Mouse (Mus musculus) stomach, embryonic 15.5 days (tissue): ENCODE results near the gene Cdh23. TPM values are rescaled to one million over a fixed set of nuclear protein-coding genes. Genes with fewer than 3 reads are reported as not detected.

Source experiments
- ATAC-seq: fragments of 200-750 bp; cut with Nextera tagmentation; 2 replicates; pipeline ENCODE4 v1.8.0; 2017; ENCODE audit warnings: low read depth, moderate number of reproducible peaks, moderate TSS enrichment; ENCODE audit not compliant: insufficient read depth, low FRiP score
- H3K27ac ChIP-seq: fragments of 300-500 bp; sonication (generic); 2 replicates; pipeline ENCODE4 v1.5.1; 2015; ENCODE audit warnings: mild to moderate bottlenecking, inconsistent platforms
- H3K27me3 ChIP-seq: fragments of 300-500 bp; sonication (generic); replicated peaks from 2 replicates; pipeline ENCODE4 v1.6.1; 2015; ENCODE audit warnings: inconsistent platforms
- H3K36me3 ChIP-seq: fragments of 300-500 bp; sonication (generic); 2 replicates; pipeline ENCODE4 v1.6.1; 2015; ENCODE audit warnings: inconsistent platforms
- H3K4me1 ChIP-seq: fragments of 300-500 bp; sonication (generic); 2 replicates; pipeline ENCODE4 v1.6.1; 2015; ENCODE audit warnings: inconsistent platforms
- H3K4me2 ChIP-seq: fragments of 300-500 bp; sonication (generic); 2 replicates; pipeline ENCODE4 v1.6.1; 2015; ENCODE audit warnings: mild to moderate bottlenecking, inconsistent platforms
- H3K4me3 ChIP-seq: fragments of 300-500 bp; sonication (generic); replicated peaks from 2 replicates; pipeline ENCODE4 v1.5.1; 2015; ENCODE audit warnings: inconsistent platforms
- H3K9ac ChIP-seq: fragments of 300-500 bp; sonication (generic); 2 replicates; pipeline ENCODE4 v1.6.1; 2015; ENCODE audit warnings: inconsistent platforms
- H3K9me3 ChIP-seq: fragments of 300-500 bp; sonication (generic); 2 replicates; pipeline ENCODE4 v1.6.1; 2016; ENCODE audit warnings: inconsistent platforms
- WGBS: fragments of 180-500 bp; shearing (Covaris S2); methylation state at CpG from one replicate; pipeline ENCODE4 v1.1.7; 2015; 5-methylcytosine and 5-hydroxymethylcytosine counted together
- polyA plus RNA-seq: library from polyadenylated mRNA; unstranded; fragments of >200 nt; fragmentation: Nextera tagmentation; extraction: Ambion mirVana; gene quantifications from 2 replicates; pipeline ENCODE4 v1.2.1, GENCODE M21; 2015

The Cdh23 gene
- polyA plus RNA-seq, 1 experiment from 2014 or later, result 0.44 TPM

DNA sequence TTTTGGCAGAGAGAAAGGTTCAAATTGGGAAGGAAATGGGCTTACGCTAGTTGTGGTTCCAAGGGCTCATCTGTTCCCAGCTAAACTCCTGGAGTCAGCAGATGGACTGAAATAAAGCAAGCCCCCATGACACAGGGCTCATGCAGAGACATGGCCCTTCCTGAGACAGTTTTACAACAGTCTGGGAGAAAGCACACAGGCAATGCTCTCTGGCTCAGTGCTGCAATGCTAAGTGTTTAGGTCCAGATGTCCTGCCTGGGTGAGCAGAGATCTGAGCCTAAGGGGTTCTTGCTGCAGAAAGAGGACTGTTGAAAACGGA, 334.0 kb downstream of the Cdh23 start:
- no peak for ATAC-seq
- H3K9ac ChIP-seq, result no peak overlapping the region
- 47% methylated on average over 2 of the region's 2 CpGs for WGBS
- H3K27me3 ChIP-seq, result no peaks in the 10 kb centered on the region
- H3K4me3 ChIP-seq, result no peak overlapping the region
- no peak overlapping the region for H3K4me2 ChIP-seq
- H3K4me1 ChIP-seq, result peaks cover 12% of the 10 kb centered on the region
- H3K27ac ChIP-seq, result 0 out of 2 replicates have a peak overlapping the region, but pooled peaks have one; percentile 12
- no peaks in the 10 kb centered on the region for H3K9me3 ChIP-seq
- no peaks in the 10 kb centered on the region for H3K36me3 ChIP-seq

DNA sequence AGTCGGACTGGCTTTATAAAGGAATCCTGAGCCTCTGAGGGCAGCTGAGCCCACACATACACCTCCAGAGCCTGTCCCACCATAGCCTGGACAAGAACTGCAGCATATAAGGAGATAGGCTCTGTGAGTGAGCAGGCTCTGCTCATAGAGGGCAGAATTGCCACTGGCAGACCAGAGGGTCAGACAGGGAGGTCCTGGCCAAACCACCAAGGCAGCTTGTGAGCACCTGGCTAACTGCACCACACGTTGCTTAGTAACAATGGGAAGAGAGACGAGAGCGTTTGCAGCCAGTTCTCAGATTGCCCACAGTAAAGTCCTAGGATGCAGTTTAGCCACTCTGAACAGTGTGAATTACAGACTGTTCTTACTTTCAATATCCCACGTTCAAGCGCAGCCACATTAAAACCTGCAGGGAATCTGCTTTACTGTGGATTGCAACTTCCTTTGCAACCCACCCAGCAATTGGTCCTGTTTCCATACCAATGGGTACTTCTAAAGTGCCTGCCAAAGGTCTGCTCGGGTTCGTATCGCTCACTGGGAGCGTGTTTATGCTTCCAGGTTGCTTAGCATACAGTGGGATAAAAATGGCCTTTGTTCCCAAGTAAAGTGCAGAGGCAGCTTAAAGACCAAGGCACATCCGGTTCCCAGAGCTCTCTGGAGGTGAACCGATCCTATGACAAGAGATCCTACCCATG, 334.5 kb downstream of the Cdh23 start:
- Histone ChIP-seq H3K9me3 (no peaks in the 10 kb centered on the region), H3K4me2 (no peak overlapping the region), H3K4me1 (peaks cover 12% of the 10 kb centered on the region), H3K4me3 (no peak overlapping the region), H3K27me3 (no peaks in the 10 kb centered on the region), H3K9ac (no peak overlapping the region), H3K36me3 (no peaks in the 10 kb centered on the region), H3K27ac (peak overlapping the region; percentile 12; the same call in 1 of the 2 replicates)
- no peak for ATAC-seq
- WGBS, result 45% methylated on average over 12 of the region's 12 CpGs

DNA sequence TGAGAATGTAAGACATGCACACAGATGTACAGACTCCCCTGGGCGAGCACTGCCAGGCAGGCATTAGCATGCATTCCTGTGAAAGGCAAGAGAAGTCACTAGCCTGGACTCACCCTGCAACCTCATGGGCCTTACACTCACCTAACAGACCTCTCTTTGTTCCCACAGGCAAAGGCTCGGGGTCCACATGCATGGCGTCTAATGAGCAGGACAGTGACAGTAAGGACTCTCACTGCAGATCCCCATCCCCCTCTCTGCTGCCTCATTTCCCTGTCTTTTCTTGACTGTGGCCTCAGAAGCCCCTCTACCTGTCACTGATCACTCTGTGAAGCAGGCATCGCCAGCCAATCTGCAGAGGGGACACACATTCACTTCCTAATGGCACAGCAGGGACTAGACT, 337.5 kb downstream of the Cdh23 start:
- no peak overlapping the region for H3K27ac ChIP-seq
- H3K4me1 ChIP-seq, result peaks cover 16% of the 10 kb centered on the region
- H3K4me3 ChIP-seq, result no peak overlapping the region
- no peaks in the 10 kb centered on the region for H3K36me3 ChIP-seq
- no peak overlapping the region for H3K9ac ChIP-seq
- no peak for ATAC-seq
- H3K27me3 ChIP-seq, result no peaks in the 10 kb centered on the region
- WGBS, result 73% methylated on average over 4 of the region's 4 CpGs
- no peak overlapping the region for H3K4me2 ChIP-seq
- H3K9me3 ChIP-seq, result no peaks in the 10 kb centered on the region

DNA sequence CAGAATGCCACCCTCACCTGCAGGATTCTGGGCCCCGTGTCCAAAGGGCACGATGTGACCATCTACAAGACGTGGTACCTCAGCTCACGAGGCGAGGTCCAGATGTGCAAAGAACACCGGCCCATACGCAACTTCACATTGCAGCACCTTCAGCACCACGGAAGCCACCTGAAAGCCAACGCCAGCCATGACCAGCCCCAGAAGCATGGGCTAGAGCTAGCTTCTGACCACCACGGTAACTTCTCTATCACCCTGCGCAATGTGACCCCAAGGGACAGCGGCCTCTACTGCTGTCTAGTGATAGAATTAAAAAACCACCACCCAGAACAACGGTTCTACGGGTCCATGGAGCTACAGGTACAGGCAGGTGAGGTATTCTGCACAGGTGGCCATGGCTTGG, 338.4 kb downstream of the Cdh23 start:
- peaks cover 23% of the 10 kb centered on the region for H3K4me1 ChIP-seq
- H3K27me3 ChIP-seq, result no peaks in the 10 kb centered on the region
- ATAC-seq, result no peak
- H3K9ac ChIP-seq, result no peak overlapping the region
- H3K4me2 ChIP-seq, result no peak overlapping the region
- no peaks in the 10 kb centered on the region for H3K9me3 ChIP-seq
- H3K4me3 ChIP-seq, result no peak overlapping the region
- WGBS, result 93% methylated on average over 14 of the region's 14 CpGs
- H3K27ac ChIP-seq, result no peak overlapping the region
- no peaks in the 10 kb centered on the region for H3K36me3 ChIP-seq

DNA sequence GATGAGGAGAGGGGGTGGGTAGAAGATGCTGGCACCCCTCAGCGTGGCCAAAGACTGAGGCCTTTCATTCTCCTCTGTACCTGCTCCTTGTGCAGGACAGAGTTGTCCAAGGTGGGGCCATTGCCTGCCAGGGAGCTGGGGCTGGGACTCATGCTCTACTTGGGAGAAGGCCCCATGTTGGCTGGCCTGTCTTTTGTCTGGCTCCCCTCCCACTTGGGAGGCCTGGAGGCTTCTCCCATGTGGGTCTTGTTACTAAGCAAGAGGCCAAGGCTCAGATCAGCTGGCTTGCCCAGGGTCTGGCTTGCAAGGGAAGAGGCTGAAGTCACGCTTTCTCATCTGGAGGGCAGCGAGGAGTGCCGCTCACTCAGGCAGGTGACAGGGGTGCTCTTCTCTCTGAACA, 338.8 kb downstream of the Cdh23 start:
- Histone ChIP-seq H3K27me3 (no peaks in the 10 kb centered on the region), H3K4me1 (peaks cover 23% of the 10 kb centered on the region), H3K4me3 (no peak overlapping the region), H3K9ac (no peak overlapping the region), H3K27ac (no peak overlapping the region), H3K9me3 (no peaks in the 10 kb centered on the region), H3K4me2 (no peak overlapping the region), H3K36me3 (no peaks in the 10 kb centered on the region)
- ATAC-seq, result no peak
- WGBS, result 88% methylated on average over 4 of the region's 4 CpGs

DNA sequence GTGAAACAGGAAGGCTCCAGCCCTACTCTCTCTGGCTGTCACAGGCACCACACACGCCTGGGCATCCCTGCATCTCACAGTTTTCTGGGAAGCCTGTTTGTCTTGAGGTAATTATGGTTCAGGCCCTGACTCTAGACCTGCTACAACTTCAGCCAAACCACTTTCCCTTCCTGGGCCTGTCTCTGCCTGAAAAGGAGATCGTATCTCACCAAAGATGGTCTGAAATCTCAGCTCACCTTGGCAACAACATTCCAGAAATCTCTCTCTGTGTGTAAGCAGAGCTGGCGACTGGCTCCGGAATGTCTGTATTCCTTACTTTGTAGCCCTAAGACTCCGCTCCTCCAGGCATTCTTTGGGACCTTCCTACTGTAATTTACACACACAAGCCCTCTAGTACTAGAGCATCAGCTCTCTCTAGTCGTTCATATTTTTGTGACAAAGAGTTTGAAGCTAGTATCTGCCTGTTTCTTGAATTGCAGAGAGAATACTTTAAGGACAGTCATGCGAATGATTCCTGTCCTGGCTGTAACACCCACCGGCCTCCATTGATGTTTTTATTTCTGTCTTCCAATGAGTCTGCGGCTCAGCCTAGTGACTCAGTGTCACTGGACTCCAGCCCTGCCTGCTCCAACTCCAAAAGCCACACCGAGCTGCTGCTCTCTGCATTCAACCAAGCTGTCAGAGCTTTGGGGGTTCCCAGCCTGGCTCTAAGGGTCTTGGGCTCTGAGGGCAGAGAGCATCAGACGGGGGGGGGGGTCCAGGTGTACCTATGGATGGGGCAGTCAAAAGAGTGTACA, 341.2 kb downstream of the Cdh23 start:
- Histone ChIP-seq H3K36me3 (no peaks in the 10 kb centered on the region), H3K9ac (no peak overlapping the region), H3K9me3 (no peaks in the 10 kb centered on the region), H3K27me3 (no peaks in the 10 kb centered on the region), H3K4me2 (no peak overlapping the region), H3K4me1 (peaks cover 28% of the 10 kb centered on the region), H3K4me3 (no peak overlapping the region), H3K27ac (peak overlapping the region; percentile 51)
- WGBS, result 52% methylated on average over 11 of the region's 11 CpGs
- no peak for ATAC-seq

DNA sequence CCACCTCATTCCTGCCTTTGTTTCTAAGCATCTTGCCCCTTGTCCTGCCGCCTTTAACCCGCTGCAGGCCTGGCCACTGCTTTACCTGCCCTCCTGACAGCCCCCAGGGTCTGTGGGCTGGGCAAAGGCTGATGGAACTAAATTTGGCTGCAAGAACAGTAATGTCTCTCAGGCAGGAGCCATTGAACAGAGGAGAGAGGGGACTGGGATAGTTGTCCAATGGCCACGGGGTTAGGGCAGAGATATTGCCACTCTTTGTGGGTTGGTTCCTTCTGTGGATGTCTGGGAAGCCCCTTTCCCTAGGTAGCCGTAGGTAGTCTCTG, 342.3 kb downstream of the Cdh23 start:
- Histone ChIP-seq H3K9me3 (no peaks in the 10 kb centered on the region), H3K9ac (no peak overlapping the region), H3K27ac (peak overlapping the region; percentile 28; the same call in 1 of the 2 replicates), H3K36me3 (no peaks in the 10 kb centered on the region), H3K27me3 (no peaks in the 10 kb centered on the region), H3K4me2 (no peak overlapping the region), H3K4me3 (no peak overlapping the region), H3K4me1 (peaks cover 40% of the 10 kb centered on the region)
- 88% methylated on average over 4 of the region's 4 CpGs for WGBS
- ATAC-seq, result no peak

DNA sequence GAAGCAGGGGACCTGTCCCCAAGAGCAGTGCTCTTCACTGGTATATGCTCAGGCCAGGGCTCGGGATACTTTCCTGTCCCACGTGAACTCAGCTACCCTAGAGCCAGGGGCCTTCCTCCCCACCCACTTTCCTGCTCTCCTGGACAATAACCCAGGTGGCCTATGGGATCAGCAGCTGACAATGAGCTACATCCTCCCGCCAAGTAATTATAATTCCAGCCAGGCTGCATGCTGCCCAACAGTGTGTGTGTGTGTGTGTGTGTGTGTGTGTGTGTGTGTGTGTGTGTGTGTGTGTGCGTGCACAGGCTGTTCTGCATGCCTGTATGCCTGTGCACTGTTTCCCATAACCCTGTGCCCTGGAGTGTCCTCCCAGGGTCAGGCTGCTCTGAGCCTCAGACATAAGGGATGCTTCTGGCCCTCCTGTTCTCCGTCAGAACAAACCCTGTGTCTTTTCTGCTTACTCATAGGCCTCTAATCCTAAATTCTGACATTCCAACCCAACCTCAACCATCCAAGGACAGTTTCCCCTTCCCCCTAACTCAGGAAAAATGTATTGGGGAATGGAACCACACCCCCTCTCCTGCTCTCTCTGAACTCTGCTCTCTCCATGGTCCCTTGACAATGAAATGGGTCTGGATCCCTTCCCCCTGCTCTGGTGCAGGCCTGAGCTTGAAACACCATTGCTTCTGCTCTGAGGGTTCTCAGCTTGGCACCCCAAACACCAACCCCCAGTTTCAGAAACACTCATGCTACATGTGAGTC, 342.9 kb downstream of the Cdh23 start:
- 46% methylated on average over 5 of the region's 5 CpGs for whole genome bisulfite sequencing
- no peaks in the 10 kb centered on the region for H3K9me3 ChIP-seq
- peak overlapping the region; percentile 94 for H3K27ac ChIP-seq

DNA sequence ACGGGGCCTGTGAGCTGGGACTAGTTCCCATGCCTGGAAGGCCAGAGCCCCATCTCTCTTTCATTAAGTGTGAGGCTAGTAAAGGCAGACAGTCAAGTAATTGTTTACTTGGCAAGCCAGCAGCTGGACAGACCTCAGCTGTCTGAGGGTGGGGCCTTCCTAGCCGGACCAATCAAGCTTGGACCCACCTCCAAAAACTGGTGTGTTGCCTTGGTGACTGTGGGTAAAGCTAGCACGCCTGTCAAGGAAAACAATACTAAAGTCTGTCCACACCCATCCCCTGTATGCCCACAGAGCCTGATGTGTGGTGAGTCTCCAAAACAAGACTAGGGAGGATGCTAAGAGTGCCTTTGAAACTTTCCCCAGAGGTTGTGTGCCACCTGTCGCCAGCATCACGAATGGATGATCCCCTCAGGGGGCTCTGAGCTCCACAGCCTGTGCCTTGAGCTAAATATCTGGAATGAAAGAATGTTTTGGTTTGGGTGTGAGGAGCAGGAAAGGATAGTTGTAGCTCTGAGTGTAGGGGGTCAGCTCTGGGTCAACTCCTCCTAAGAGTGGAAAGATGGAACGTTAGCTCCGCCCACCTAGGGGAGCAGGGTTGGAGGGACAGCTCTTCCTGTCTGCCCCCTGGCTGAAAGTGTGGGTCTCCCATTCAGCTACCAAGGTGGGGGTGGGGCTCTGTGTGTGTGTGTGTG, 344.4 kb downstream of the Cdh23 start:
- H3K4me1 ChIP-seq, result peaks cover 54% of the 10 kb centered on the region
- peak overlapping the region; percentile 80 for H3K4me2 ChIP-seq
- H3K27me3 ChIP-seq, result no peaks in the 10 kb centered on the region
- peak; percentile 31; the same call in 1 of the 2 replicates for ATAC-seq
- no peaks in the 10 kb centered on the region for H3K36me3 ChIP-seq
- H3K27ac ChIP-seq, result peak overlapping the region; percentile 94
- no peak overlapping the region for H3K4me3 ChIP-seq
- 12% methylated on average over 7 of the region's 7 CpGs for WGBS
- no peak overlapping the region for H3K9ac ChIP-seq
- H3K9me3 ChIP-seq, result no peaks in the 10 kb centered on the region

More for the DNA sequence above, 342.9 kb downstream of the Cdh23 start:
- H3K36me3 ChIP-seq, result no peaks in the 10 kb centered on the region
- no peak overlapping the region for H3K4me2 ChIP-seq
- H3K9ac ChIP-seq, result no peak overlapping the region
- H3K4me1 ChIP-seq, result peaks cover 45% of the 10 kb centered on the region
- no peak overlapping the region for H3K4me3 ChIP-seq
- H3K27me3 ChIP-seq, result no peaks in the 10 kb centered on the region
- no peak for ATAC-seq

DNA sequence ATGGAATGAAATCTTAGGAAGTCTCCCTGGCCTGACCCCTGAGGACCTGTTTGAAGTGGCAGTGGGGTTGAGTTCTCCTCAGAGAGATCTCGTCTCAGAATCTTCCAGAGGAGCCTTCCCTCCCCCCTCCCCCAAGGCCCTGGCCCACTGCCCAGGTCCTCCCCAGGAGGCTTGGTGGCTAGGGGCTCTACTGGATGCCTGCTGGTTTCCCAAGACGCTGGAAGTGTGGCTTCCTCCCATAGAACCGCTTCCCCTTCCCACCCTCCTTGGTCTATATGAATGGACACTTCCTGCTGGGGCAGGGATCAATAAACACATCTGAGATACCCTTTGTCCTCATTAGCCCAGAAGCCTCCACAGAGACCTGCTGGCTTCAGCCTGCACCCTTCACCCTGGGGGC, 345.0 kb downstream of the Cdh23 start:
- Histone ChIP-seq H3K27me3 (no peaks in the 10 kb centered on the region), H3K4me3 (no peak overlapping the region), H3K9ac (no peak overlapping the region), H3K4me2 (peak overlapping the region; percentile 80), H3K36me3 (no peaks in the 10 kb centered on the region), H3K9me3 (no peaks in the 10 kb centered on the region), H3K27ac (peak overlapping the region; percentile 94), H3K4me1 (peaks cover 60% of the 10 kb centered on the region)
- ATAC-seq, result no peak
- 8% methylated on average over 3 of the region's 3 CpGs for WGBS

DNA sequence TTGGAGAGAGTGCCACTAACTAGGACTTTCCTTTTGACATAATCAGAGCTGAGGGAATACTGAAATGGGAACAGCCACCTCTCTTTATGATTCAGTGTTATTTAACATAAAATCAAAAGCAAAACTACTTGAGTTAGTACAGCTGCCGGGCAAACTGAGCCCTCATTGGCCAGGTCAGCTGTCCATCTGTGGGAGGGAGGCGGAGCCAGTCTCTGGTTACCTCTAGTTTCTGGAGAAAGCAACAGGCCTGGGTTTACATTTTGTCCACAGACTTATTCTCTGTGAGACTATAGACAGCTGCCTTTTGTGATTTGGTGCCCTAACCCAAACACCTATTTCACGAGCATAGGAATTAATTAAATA, 345.5 kb downstream of the Cdh23 start:
- peak; percentile 38 for ATAC-seq
- peak overlapping the region; percentile 17; the same call in 1 of the 2 replicates for H3K4me3 ChIP-seq
- WGBS, result 13% methylated on average over 3 of the region's 3 CpGs
- no peak overlapping the region for H3K9ac ChIP-seq
- H3K27ac ChIP-seq, result peak overlapping the region; percentile 94
- no peaks in the 10 kb centered on the region for H3K36me3 ChIP-seq
- no peaks in the 10 kb centered on the region for H3K9me3 ChIP-seq
- peak overlapping the region; percentile 80 for H3K4me2 ChIP-seq
- H3K27me3 ChIP-seq, result no peaks in the 10 kb centered on the region
- peaks cover 64% of the 10 kb centered on the region for H3K4me1 ChIP-seq
